Mouse (Mus musculus): ENCODE results near the gene Gnb3.

DNA sequence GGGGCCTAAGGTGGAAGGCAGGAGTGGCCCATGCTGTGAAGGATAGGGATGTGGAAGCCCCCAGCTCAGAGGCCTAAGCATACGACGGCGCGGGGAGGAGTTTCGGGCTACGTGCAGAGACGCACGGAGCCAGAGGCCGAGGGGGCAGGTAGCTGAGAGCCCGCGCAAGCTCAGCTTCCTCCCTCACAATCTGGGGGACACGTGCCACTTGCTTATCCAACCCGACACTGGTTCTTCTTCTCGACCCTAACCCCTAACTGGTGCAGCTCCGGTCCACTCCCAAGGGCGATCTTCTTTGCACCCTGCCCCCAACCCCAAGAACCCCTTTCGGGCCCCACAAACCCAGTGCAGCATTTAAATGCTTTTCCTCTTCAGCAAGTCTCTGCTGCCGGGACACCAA is 26.6 kb downstream of the Gnb3 start:
- no peak for TF ChIP-seq POLR2A (IDR thresholded peaks at IDR 0.05; ENCODE audit: control insufficient read depth, extremely low read depth, insufficient read depth, low read length, poor library complexity)
- TF ChIP-seq CTCF (IDR thresholded peaks at IDR 0.05; ENCODE audit: borderline replicate concordance, control insufficient read depth, extremely low read depth, insufficient read depth, low read length, poor library complexity), result no peak
